Mouse (Mus musculus) heart, adult 2 months (tissue): ENCODE data around the gene Syt11.
"Not testable (repeated sequence)": the region's sequence is repeated elsewhere in the genome, so short reads cannot be mapped to it uniquely, and the experiment has no call there.

Experiments
- CTCF ChIP-seq: fragments of 200-600 bp; IDR thresholded peaks from 2 replicates; pipeline ENCODE4 v1.8.1; 2022; ENCODE audit warnings: antibody characterized with exemption, mild to moderate bottlenecking, moderate library complexity
- EP300 ChIP-seq: fragments of 200-500 bp; IDR thresholded peaks from 2 replicates; pipeline ENCODE4 v1.6.1; 2011; ENCODE audit warnings: low read depth, low read length, control low read depth; ENCODE audit not compliant: insufficient read depth
- POLR2A ChIP-seq: fragments of 200-500 bp; IDR thresholded peaks from 2 replicates; pipeline ENCODE4 v1.6.1; 2011; ENCODE audit warnings: mild to moderate bottlenecking, low read depth, low read length, control low read depth; ENCODE audit not compliant: insufficient read depth

DNA sequence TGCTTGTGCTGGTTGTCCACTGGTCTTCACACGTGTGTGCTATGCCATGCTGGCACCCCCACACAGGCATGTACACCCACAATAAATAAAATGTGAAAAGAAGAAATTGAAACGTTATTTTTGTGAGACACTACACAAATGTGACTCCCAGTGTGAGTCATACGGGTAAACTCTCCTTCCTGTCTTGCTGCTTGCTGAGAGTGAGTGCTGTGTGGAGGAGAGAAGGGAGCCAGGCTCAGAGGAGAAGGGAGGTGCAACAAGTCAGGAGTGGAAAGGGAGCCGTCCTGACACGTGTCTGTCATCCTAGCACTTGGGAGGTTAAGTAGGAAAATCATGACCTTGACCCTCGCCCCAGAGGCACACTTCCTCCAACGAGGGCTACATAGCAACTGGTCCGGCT is 11.8 kb upstream of the Syt11 start:
- not testable (repeated sequence) for TF ChIP-seq POLR2A, CTCF, EP300
